Mouse (Mus musculus) intestine, postnatal 0 days (tissue): ENCODE results near the gene Sesn1. TPM values are rescaled to one million over a fixed set of nuclear protein-coding genes. Genes with fewer than 3 reads are reported as not detected.

Experiments used
- ATAC-seq: fragments of 200-750 bp; cut with Nextera tagmentation; 2 replicates; pipeline ENCODE4 v1.8.0; 2017; ENCODE audit warnings: mild to moderate bottlenecking, moderate TSS enrichment, moderate library complexity
- H3K27ac ChIP-seq: fragments of 300-500 bp; sonication (generic); 2 replicates; pipeline ENCODE4 v1.5.1; 2014; ENCODE audit warnings: mild to moderate bottlenecking, low read depth, low read length, moderate library complexity
- H3K27me3 ChIP-seq: fragments of 300-500 bp; sonication (generic); replicated peaks from 2 replicates; pipeline ENCODE4 v1.6.1; 2014; ENCODE audit warnings: low read length, mixed read lengths; ENCODE audit not compliant: control insufficient read depth, insufficient read depth
- H3K36me3 ChIP-seq: fragments of 300-500 bp; sonication (generic); 2 replicates; pipeline ENCODE4 v1.6.1; 2014; ENCODE audit warnings: mild to moderate bottlenecking, moderate library complexity; ENCODE audit not compliant: control insufficient read depth, insufficient read depth
- H3K4me1 ChIP-seq: fragments of 300-500 bp; sonication (generic); replicated peaks from 2 replicates; pipeline ENCODE4 v1.6.1; 2014; ENCODE audit warnings: antibody characterized with exemption, low read length, mixed read lengths; ENCODE audit not compliant: control insufficient read depth, insufficient read depth
- H3K4me2 ChIP-seq: fragments of 300-500 bp; sonication (generic); replicated peaks from 2 replicates; pipeline ENCODE4 v1.6.1; 2014; ENCODE audit warnings: low read depth, mild to moderate bottlenecking, moderate library complexity
- H3K4me3 ChIP-seq: fragments of 300-500 bp; sonication (generic); 2 replicates; pipeline ENCODE4 v1.5.1; 2014; ENCODE audit warnings: low read depth, low read length
- H3K9ac ChIP-seq: fragments of 300-500 bp; sonication (generic); 2 replicates; pipeline ENCODE4 v1.6.1; 2014; ENCODE audit warnings: mild to moderate bottlenecking, low read depth, low read length
- H3K9me3 ChIP-seq: fragments of 300-500 bp; sonication (generic); 2 replicates; pipeline ENCODE4 v1.6.1; 2016; ENCODE audit warnings: mixed run types; ENCODE audit not compliant: control insufficient read depth
- CTCF ChIP-seq: sonication (generic); IDR thresholded peaks from 2 replicates; pipeline ENCODE4 v1.5.1; 2016; ENCODE audit warnings: low read depth, mild to moderate bottlenecking, control low read depth, antibody characterized with exemption, moderate library complexity
- WGBS: fragments of 180-500 bp; shearing (Covaris S2); extraction: QIAGEN DNeasy Blood & Tissue Kit; methylation state at CpG from one replicate; pipeline ENCODE4 v1.1.7; 2014; 5-methylcytosine and 5-hydroxymethylcytosine counted together
- polyA plus RNA-seq: library from polyadenylated mRNA; unstranded; fragments of >200 nt; fragmentation: Nextera tagmentation; extraction: Ambion mirVana; gene quantifications from 2 replicates; pipeline ENCODE4 v1.2.1, GENCODE M21; 2015

Gene Sesn1
- polyA plus RNA-seq, 1 experiment from 2014 or later, result 26.2 TPM

GRCm38 (mm10) chr10:41883741-41884575 lies 74.2 kb downstream of the Sesn1 start:
- WGBS, result 66% methylated on average over 8 of the region's 8 CpGs
- Histone ChIP-seq H3K4me1 (no peaks in the 10 kb centered on the region), H3K36me3 (no peaks in the 10 kb centered on the region), H3K27ac (no peak overlapping the region), H3K4me2 (no peak overlapping the region), H3K27me3 (no peaks in the 10 kb centered on the region), H3K9ac (no peak overlapping the region), H3K4me3 (no peak overlapping the region), H3K9me3 (no peaks in the 10 kb centered on the region)
- no peak for TF ChIP-seq CTCF
- no peak for ATAC-seq

GRCm38 (mm10) chr10:41887080-41887821 lies 77.5 kb downstream of the Sesn1 start:
- peak; percentile 96 for ATAC-seq
- no peaks in the 10 kb centered on the region for H3K36me3 ChIP-seq
- H3K4me2 ChIP-seq, result peak overlapping the region; percentile 88
- H3K9me3 ChIP-seq, result no peaks in the 10 kb centered on the region
- under 1% methylated on average over 65 of the region's 65 CpGs for WGBS
- H3K4me1 ChIP-seq, result no peaks in the 10 kb centered on the region
- peak overlapping the region; percentile 97 for H3K27ac ChIP-seq
- TF ChIP-seq CTCF, result no peak; the same call in 1 of the 2 replicates
- H3K27me3 ChIP-seq, result no peaks in the 10 kb centered on the region
- peak overlapping the region; percentile 89 for H3K9ac ChIP-seq
- H3K4me3 ChIP-seq, result peak overlapping the region; percentile 71

- Histone ChIP-seq H3K9me3 (no peaks in the 10 kb centered on the region), H3K4me2 (peak overlapping the region; percentile 88), H3K27ac (no peak overlapping the region), H3K4me1 (0 out of 2 replicates have a peak, but pooled peaks cover 4% of the 10 kb centered on the region), H3K36me3 (no peaks in the 10 kb centered on the region), H3K27me3 (no peaks in the 10 kb centered on the region), H3K9ac (no peak overlapping the region; the same call in 1 of the 2 replicates), H3K4me3 (peak overlapping the region; percentile 71)
- TF ChIP-seq CTCF, result peak; percentile 74
- ATAC-seq, result peak; percentile 22; the same call in 1 of the 2 replicates
- WGBS, result 44% methylated on average over 4 of the region's 4 CpGs
Observed at GRCm38 (mm10) chr10:41888365-41888941, 78.7 kb downstream of the Sesn1 start.

GRCm38 (mm10) chr10:41889566-41889965 lies 79.8 kb downstream of the Sesn1 start:
- ATAC-seq, result no peak
- H3K36me3 ChIP-seq, result no peaks in the 10 kb centered on the region
- H3K27ac ChIP-seq, result no peak overlapping the region
- H3K9ac ChIP-seq, result no peak overlapping the region
- no peak overlapping the region for H3K4me2 ChIP-seq
- H3K9me3 ChIP-seq, result no peaks in the 10 kb centered on the region
- 0 out of 2 replicates have a peak, but pooled peaks cover 4% of the 10 kb centered on the region for H3K4me1 ChIP-seq
- no peak for TF ChIP-seq CTCF
- H3K4me3 ChIP-seq, result no peak overlapping the region
- 61% methylated on average over 5 of the region's 5 CpGs for WGBS
- no peaks in the 10 kb centered on the region for H3K27me3 ChIP-seq

GRCm38 (mm10) chr10:41890537-41890936 lies 80.8 kb downstream of the Sesn1 start:
- Histone ChIP-seq H3K27me3 (no peaks in the 10 kb centered on the region), H3K9ac (no peak overlapping the region), H3K4me3 (no peak overlapping the region), H3K9me3 (no peaks in the 10 kb centered on the region), H3K27ac (no peak overlapping the region), H3K4me1 (0 out of 2 replicates have a peak, but pooled peaks cover 4% of the 10 kb centered on the region), H3K4me2 (no peak overlapping the region), H3K36me3 (no peaks in the 10 kb centered on the region)
- no peak for ATAC-seq
- TF ChIP-seq CTCF, result no peak

- Histone ChIP-seq H3K4me3 (no peak overlapping the region), H3K4me2 (no peak overlapping the region), H3K9ac (no peak overlapping the region), H3K27me3 (no peaks in the 10 kb centered on the region), H3K27ac (no peak overlapping the region), H3K4me1 (0 out of 2 replicates have a peak, but pooled peaks cover 4% of the 10 kb centered on the region), H3K9me3 (no peaks in the 10 kb centered on the region), H3K36me3 (0 out of 2 replicates have a peak, but pooled peaks cover 5% of the 10 kb centered on the region)
- no peak for ATAC-seq
- TF ChIP-seq CTCF, result no peak
- WGBS, result 90% methylated on average over 4 of the region's 4 CpGs
Observed at GRCm38 (mm10) chr10:41891312-41891711, 81.6 kb downstream of the Sesn1 start.
